Mouse (Mus musculus) neural tube, embryonic 13.5 days (tissue): Measurements from ENCODE around the gene Slc1a3. TPM values are rescaled to one million over a fixed set of nuclear protein-coding genes. Genes with fewer than 3 reads are reported as not detected.

Experiments
- ATAC-seq: fragments of 200-750 bp; cut with Nextera tagmentation; 2 replicates; pipeline ENCODE4 v1.8.0; 2017; ENCODE audit warnings: low read depth, mild to moderate bottlenecking, moderate TSS enrichment, moderate library complexity
- H3K27ac ChIP-seq: fragments of 300-500 bp; sonication (generic); replicated peaks from 2 replicates; pipeline ENCODE4 v1.5.1; 2015; ENCODE audit warnings: moderate library complexity, mild to moderate bottlenecking, inconsistent platforms
- H3K27me3 ChIP-seq: fragments of 300-500 bp; sonication (generic); 2 replicates; pipeline ENCODE4 v1.6.1; 2015; ENCODE audit warnings: mild to moderate bottlenecking, inconsistent platforms
- H3K36me3 ChIP-seq: fragments of 300-500 bp; sonication (generic); 2 replicates; pipeline ENCODE4 v1.6.1; 2015; ENCODE audit warnings: mild to moderate bottlenecking, inconsistent platforms
- H3K4me1 ChIP-seq: fragments of 300-500 bp; sonication (generic); replicated peaks from 2 replicates; pipeline ENCODE4 v1.6.1; 2015; ENCODE audit warnings: inconsistent platforms
- H3K4me2 ChIP-seq: fragments of 300-500 bp; sonication (generic); 2 replicates; pipeline ENCODE4 v1.6.1; 2015; ENCODE audit warnings: inconsistent platforms, mild to moderate bottlenecking, moderate library complexity
- H3K4me3 ChIP-seq: fragments of 300-500 bp; sonication (generic); 2 replicates; pipeline ENCODE4 v1.5.1; 2015; ENCODE audit warnings: mild to moderate bottlenecking, inconsistent platforms
- H3K9ac ChIP-seq: fragments of 300-500 bp; sonication (generic); 2 replicates; pipeline ENCODE4 v1.6.1; 2015; ENCODE audit warnings: moderate library complexity, mild to moderate bottlenecking, inconsistent platforms
- H3K9me3 ChIP-seq: fragments of 300-500 bp; sonication (generic); 2 replicates; pipeline ENCODE4 v1.6.1; 2016; ENCODE audit warnings: inconsistent platforms
- WGBS: fragments of 180-500 bp; shearing (Covaris S2); methylation state at CpG from one replicate; pipeline ENCODE4 v1.1.7; 2015; 5-methylcytosine and 5-hydroxymethylcytosine counted together
- polyA plus RNA-seq: library from polyadenylated mRNA; unstranded; fragments of >200 nt; fragmentation: Nextera tagmentation; extraction: Ambion mirVana; gene quantifications from 2 replicates; pipeline ENCODE4 v1.2.1, GENCODE M21; 2015

Gene Slc1a3
- polyA plus RNA-seq, 1 experiment from 2014 or later, result 156 TPM

DNA sequence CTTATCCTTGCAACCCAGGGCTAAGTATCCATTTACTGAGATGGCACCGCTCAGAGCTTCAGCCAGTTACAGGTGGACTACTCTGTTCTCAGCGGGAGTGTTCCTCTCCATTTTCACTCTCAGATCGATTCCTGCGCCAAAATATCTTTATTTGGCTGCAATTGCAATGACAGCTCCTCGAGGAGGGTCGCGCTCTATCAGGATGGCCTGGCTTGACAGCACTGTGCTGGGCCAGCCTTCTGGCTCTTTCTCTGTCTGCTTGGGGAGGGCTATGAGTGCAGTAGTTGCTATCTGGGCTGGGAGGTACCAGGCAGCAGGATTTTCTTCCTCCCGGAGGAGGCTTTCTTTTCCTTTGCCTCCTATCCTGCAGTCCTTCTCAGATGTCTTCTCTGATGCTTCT, 57.9 kb downstream of the Slc1a3 start:
- H3K9me3 ChIP-seq, result no peaks in the 10 kb centered on the region
- no peak overlapping the region for H3K27ac ChIP-seq
- WGBS, result 86% methylated on average over 8 of the region's 8 CpGs
- peaks cover 19% of the 10 kb centered on the region for H3K4me1 ChIP-seq
- H3K4me2 ChIP-seq, result no peak overlapping the region
- ATAC-seq, result no peak
- H3K36me3 ChIP-seq, result 0 out of 2 replicates have a peak, but pooled peaks cover 6% of the 10 kb centered on the region
- H3K9ac ChIP-seq, result no peak overlapping the region
- no peak overlapping the region for H3K4me3 ChIP-seq
- H3K27me3 ChIP-seq, result no peaks in the 10 kb centered on the region

DNA sequence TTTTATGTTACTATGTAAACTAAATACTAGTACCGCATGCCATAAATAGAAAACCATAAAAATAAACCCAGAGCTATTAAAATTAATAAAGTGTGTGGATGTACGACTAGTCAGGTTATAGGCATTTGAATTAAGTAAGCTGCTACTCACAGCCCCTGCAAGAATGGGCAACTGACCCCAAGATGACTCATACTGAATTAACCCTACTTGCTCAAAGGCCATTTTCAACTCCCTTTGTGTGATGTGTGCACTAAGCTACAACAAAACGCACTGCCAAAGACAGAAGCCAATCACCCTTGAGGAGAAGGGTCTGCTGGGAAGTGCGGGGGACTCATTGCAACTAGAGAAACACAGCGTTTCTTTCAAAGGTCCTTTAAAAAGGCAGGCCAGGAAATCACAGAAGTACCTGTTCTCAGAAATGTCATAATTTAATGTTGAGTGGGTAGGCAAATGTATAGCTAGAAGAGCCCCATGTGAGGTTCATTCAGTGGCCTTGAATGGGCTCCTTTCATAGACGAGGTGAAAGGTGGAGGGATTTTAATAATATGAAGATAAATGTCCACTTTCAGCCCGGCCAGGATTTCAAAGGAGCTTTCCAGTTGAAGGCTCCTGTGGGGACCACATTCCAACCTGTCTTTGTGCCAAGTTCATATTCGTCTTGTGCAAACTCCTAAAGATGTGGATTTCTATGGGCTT, 66.4 kb downstream of the Slc1a3 start:
- Histone ChIP-seq H3K4me3 (no peak overlapping the region), H3K9ac (no peak overlapping the region), H3K4me1 (no peaks in the 10 kb centered on the region), H3K4me2 (no peak overlapping the region), H3K27me3 (no peaks in the 10 kb centered on the region), H3K27ac (no peak overlapping the region), H3K9me3 (no peaks in the 10 kb centered on the region), H3K36me3 (peaks cover 14% of the 10 kb centered on the region; the same call in 1 of the 2 replicates)
- no peak for ATAC-seq
- WGBS, result 41% methylated on average over 8 of the region's 8 CpGs

DNA sequence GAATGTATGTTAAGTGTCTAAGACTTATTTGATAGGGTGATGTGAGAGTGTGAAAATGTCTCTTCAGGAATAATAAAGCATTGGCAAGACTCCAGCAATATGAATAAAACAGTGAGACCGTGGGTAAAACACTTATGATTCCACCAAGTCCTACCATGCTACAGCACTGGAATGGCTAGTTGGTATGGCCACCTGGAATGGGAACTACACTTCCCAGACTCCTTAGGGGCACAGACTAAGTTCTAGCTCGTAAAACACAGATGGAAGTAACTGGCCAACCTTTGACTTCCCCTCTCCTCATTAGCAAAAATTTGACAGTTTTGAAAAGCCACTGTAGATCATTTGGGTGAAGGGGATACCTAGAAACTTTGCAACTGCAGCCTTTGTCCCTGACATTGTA, 70.7 kb downstream of the Slc1a3 start:
- Histone ChIP-seq H3K36me3 (peaks cover 19% of the 10 kb centered on the region; the same call in 1 of the 2 replicates), H3K27me3 (no peaks in the 10 kb centered on the region), H3K9me3 (no peaks in the 10 kb centered on the region), H3K4me1 (no peaks in the 10 kb centered on the region), H3K4me3 (no peak overlapping the region), H3K27ac (no peak overlapping the region), H3K4me2 (no peak overlapping the region), H3K9ac (no peak overlapping the region)
- WGBS, result 71% methylated on average over 2 of the region's 2 CpGs
- ATAC-seq, result no peak

DNA sequence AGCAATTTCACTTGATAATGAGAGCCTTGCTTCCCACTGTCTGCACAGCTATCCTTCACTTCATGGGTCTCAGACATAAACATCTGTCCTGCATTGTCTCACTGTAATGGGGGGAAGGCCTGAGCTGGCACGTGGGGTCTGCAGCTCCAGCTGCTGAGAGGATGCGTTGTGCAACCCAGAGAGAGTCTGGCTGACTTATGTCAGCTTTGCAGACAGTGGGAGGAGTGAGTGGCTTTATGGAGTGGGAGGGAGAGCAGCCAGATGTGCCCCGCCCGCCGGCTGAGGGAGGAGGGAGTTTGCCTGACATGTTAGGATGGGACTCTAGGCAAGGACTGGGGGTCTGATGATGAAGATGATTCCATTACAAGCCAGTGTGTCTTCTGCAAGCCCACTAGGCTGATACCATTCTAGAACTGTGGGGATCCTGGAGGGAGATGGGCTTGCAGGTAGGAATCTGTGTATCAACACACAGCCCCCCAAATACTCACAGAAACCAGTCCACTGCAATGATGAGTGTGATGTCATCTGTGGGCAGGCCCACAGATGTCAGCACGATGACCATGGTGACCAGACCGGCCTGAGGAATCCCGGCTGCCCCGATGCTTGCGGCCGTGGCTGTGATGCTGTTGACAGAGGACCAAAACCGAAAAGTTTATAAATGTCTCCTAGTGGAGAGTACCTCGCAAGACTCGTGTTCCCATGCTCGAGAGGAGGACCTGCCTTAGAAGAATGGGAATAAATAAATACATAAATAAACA, 71.8 kb downstream of the Slc1a3 start:
- WGBS, result 93% methylated on average over 15 of the region's 15 CpGs
- H3K4me3 ChIP-seq, result no peak overlapping the region

DNA sequence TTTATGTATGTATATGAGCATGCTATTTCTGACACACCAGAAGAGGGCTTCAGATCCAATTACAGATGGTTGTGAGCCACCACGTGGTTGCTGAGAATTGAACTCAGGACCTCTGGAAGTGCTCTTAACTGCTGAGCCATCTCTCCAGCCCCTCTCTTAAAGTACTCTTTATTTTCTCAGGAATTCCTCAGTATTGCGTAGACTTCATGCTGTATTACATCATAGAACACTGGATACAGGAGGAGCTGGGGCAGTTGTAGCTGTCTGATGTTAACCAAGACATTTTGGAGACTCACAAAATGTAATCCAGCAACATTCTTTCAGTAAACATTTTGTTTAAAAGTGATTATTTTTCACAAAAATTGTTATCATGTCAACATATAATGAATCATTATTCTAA, 73.3 kb downstream of the Slc1a3 start:
- H3K27me3 ChIP-seq, result no peaks in the 10 kb centered on the region; the same call in 1 of the 2 replicates
- H3K9me3 ChIP-seq, result no peaks in the 10 kb centered on the region
- WGBS, result 82% methylated on average over 2 of the region's 2 CpGs
- ATAC-seq, result no peak
- H3K4me1 ChIP-seq, result peaks cover 9% of the 10 kb centered on the region; the same call in 1 of the 2 replicates
- H3K4me3 ChIP-seq, result no peak overlapping the region
- H3K9ac ChIP-seq, result no peak overlapping the region
- H3K27ac ChIP-seq, result no peak overlapping the region
- H3K36me3 ChIP-seq, result 0 out of 2 replicates have a peak, but pooled peaks cover 15% of the 10 kb centered on the region
- H3K4me2 ChIP-seq, result no peak overlapping the region

More for the DNA sequence above, 71.8 kb downstream of the Slc1a3 start:
- Histone ChIP-seq H3K27me3 (no peaks in the 10 kb centered on the region), H3K27ac (no peak overlapping the region), H3K9me3 (no peaks in the 10 kb centered on the region), H3K4me2 (no peak overlapping the region), H3K4me1 (0 out of 2 replicates have a peak, but pooled peaks cover 5% of the 10 kb centered on the region), H3K9ac (no peak overlapping the region), H3K36me3 (peaks cover 19% of the 10 kb centered on the region; the same call in 1 of the 2 replicates)
- no peak for ATAC-seq

DNA sequence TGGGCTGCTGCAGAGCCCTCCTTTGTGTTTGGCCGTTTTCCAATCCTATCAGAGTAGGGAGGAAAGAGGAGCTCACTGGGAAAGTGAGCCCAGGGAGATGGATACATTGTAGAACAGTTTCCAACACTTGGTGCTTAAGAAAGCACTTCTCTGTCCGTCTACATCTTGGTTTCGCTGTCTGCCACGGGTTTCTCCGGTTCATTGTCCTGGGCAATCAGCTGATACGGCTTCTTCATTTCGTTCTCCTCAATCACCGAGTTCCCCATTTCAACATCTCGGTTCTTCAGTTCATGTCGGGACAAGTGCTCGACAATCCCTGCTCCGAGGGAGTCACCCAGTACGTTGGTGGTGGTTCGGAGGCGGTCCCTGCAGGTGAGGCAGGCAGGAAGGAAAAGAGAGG, 74.6 kb downstream of the Slc1a3 start:
- no peak overlapping the region for H3K4me3 ChIP-seq
- whole genome bisulfite sequencing, result 90% methylated on average over 15 of the region's 15 CpGs
- H3K9ac ChIP-seq, result no peak overlapping the region
- no peaks in the 10 kb centered on the region for H3K9me3 ChIP-seq
- no peaks in the 10 kb centered on the region; the same call in none of the 2 replicates for H3K27me3 ChIP-seq
- H3K4me2 ChIP-seq, result no peak overlapping the region
- H3K27ac ChIP-seq, result no peak overlapping the region
- 0 out of 2 replicates have a peak, but pooled peaks cover 12% of the 10 kb centered on the region for H3K36me3 ChIP-seq
- H3K4me1 ChIP-seq, result peaks cover 15% of the 10 kb centered on the region; the same call in 1 of the 2 replicates
- no peak for ATAC-seq

DNA sequence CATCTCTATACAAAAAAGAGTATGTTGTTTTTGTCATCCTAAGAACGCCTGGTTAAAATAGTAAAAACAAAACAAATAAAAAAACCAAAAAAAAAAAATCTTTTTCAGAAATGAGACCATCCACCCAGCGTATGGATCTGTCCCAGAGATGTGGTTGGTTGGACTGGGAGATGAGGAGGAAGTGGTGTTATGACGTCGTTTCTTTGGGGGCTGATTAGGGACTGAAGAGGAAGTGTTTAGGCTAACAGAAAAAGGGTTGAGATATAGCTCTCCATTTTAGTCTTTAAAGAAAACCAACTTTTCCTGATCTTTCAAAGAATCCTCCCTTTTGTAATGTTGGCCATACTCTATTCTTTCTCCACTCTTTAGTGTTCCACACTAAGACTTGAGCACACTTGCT, 75.8 kb downstream of the Slc1a3 start:
- H3K36me3 ChIP-seq, result 0 out of 2 replicates have a peak, but pooled peaks cover 5% of the 10 kb centered on the region
- H3K27me3 ChIP-seq, result peaks cover 8% of the 10 kb centered on the region
- no peak overlapping the region for H3K4me2 ChIP-seq
- 89% methylated on average over 4 of the region's 4 CpGs for WGBS
- ATAC-seq, result no peak
- peaks cover 27% of the 10 kb centered on the region for H3K4me1 ChIP-seq
- H3K27ac ChIP-seq, result no peak overlapping the region
- H3K9me3 ChIP-seq, result no peaks in the 10 kb centered on the region
- no peak overlapping the region for H3K9ac ChIP-seq
- H3K4me3 ChIP-seq, result no peak overlapping the region

DNA sequence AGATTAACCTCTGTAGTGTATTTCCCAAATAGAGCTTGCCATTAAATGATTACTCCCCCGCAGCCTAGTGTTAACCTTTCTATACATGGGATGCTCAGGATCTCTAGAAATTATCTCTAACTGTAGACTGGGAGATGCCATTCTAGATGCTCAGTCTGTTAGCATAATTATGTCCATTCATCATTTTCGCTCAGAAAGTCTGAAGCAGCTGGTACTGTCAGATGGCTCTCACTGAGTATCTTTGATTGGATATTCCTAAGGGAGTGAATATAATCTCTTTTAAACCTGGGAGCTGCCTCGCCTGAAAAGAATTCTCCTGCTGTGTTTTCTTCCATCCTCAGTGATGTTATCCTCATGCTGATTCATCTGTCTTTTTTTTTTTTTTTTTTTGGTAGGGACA, 76.2 kb downstream of the Slc1a3 start:
- no peak overlapping the region for H3K4me3 ChIP-seq
- H3K9me3 ChIP-seq, result no peaks in the 10 kb centered on the region
- H3K4me2 ChIP-seq, result no peak overlapping the region
- H3K27ac ChIP-seq, result no peak overlapping the region
- no peak for ATAC-seq
- peaks cover 31% of the 10 kb centered on the region for H3K4me1 ChIP-seq
- WGBS, result 43% methylated on average over 3 of the region's 3 CpGs
- peaks cover 8% of the 10 kb centered on the region for H3K27me3 ChIP-seq
- no peak overlapping the region for H3K9ac ChIP-seq
- H3K36me3 ChIP-seq, result 0 out of 2 replicates have a peak, but pooled peaks cover 5% of the 10 kb centered on the region

DNA sequence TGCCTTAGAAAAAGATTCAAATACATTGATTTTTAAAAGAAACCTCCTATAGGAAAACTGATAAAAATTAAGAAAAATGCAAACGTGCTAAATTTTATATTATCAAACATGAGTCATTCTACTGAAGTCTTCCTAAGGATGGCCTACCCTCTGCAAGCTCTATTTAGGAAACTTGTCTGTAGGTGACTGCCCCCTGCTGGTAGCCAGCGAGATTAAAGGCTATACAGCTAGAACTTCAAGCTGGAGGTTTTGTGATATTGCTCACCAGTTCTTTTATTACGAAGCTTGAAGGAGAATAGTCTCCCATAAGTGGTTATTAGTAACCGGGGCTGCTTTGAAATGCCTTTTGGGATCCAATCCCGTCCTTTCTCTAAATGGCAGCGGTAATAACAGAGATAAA, 77.2 kb downstream of the Slc1a3 start:
- WGBS, result 48% methylated on average over 6 of the region's 6 CpGs

DNA sequence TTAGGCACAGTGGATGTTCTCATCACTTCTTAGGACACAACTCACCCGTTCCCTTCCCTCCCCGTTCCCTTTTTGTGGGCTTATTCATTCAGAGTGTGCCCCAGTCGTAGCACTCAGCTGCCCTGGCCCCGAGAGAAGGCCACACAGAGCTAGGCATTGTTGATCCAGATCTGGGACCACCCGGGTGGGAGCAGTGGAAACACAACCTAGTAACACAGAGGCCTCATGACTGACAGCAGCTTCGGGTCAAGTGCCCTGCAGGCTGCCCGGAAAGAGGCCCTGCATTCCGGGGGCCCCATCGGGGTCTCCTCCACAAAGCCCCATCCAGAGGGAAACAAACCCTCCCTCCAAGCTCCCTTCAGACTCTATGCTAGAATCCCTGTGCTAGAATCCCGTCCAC, 78.2 kb downstream of the Slc1a3 start:
- peaks cover 14% of the 10 kb centered on the region for H3K27me3 ChIP-seq
- WGBS, result 10% methylated on average over 10 of the region's 10 CpGs
- ATAC-seq, result no peak
- H3K4me3 ChIP-seq, result no peak overlapping the region
- no peak overlapping the region for H3K9ac ChIP-seq
- H3K4me2 ChIP-seq, result no peak overlapping the region
- H3K4me1 ChIP-seq, result peaks cover 41% of the 10 kb centered on the region
- H3K9me3 ChIP-seq, result no peaks in the 10 kb centered on the region
- H3K36me3 ChIP-seq, result no peaks in the 10 kb centered on the region
- no peak overlapping the region for H3K27ac ChIP-seq

More for the DNA sequence above, 77.2 kb downstream of the Slc1a3 start:
- Histone ChIP-seq H3K4me2 (no peak overlapping the region), H3K27ac (no peak overlapping the region), H3K9me3 (no peaks in the 10 kb centered on the region), H3K4me3 (no peak overlapping the region), H3K27me3 (peaks cover 8% of the 10 kb centered on the region), H3K9ac (no peak overlapping the region), H3K4me1 (peaks cover 35% of the 10 kb centered on the region), H3K36me3 (0 out of 2 replicates have a peak, but pooled peaks cover 2% of the 10 kb centered on the region)
- ATAC-seq, result no peak

DNA sequence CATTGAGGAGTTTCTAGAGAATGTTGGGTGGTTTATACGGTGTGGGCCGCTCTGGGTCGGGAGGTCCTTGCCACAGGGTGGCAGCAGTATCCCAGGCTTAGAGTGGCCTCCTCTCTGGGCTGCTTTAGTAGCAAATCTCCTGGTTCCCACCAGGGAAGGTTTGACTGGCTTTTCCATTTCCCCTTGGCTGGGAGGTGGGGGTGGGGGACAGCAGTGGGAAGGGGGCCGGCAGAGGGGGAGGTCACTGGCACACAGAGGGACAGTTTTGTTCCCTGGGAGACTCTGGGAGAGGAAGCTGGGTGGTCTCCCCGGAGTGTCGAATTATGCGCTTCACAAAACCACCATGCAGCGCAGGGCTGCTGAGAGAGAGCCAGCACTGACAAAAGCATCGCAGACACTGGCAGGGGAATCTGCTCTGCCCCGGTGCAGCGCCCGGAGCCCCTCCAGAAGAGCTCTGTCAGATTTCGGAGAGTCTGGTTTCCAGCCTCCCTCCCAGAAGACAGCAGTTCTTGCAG, 81.2 kb downstream of the Slc1a3 start:
- peak; percentile 95 for ATAC-seq

DNA sequence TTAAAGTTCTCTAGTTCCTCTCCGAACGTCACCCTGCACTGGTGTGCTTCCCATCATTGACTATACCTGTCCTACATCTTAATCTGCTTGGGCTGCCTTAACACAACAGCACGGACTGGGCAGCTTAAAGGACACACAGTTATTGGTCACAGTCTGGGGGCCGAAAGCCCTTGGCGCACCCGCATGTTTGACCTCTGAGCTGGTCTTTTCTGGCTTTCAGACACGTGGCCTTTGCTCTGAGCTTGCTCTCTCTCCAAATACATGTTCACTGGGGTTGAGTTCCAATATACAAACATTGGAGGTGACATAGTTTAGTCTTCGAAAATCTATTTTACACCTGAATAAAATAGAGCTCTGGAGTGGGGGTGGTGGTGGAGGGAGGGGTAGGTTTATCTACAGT, 82.4 kb downstream of the Slc1a3 start:
- Histone ChIP-seq H3K4me2 (no peak overlapping the region), H3K4me3 (no peak overlapping the region), H3K9me3 (no peaks in the 10 kb centered on the region), H3K27me3 (peaks cover 21% of the 10 kb centered on the region), H3K36me3 (no peaks in the 10 kb centered on the region), H3K27ac (no peak overlapping the region), H3K4me1 (peaks cover 40% of the 10 kb centered on the region), H3K9ac (no peak overlapping the region)
- ATAC-seq, result no peak
- 78% methylated on average over 8 of the region's 8 CpGs for WGBS

More for the DNA sequence above, 81.2 kb downstream of the Slc1a3 start:
- H3K9me3 ChIP-seq, result no peaks in the 10 kb centered on the region
- peak overlapping the region; percentile 46 for H3K4me3 ChIP-seq
- H3K4me2 ChIP-seq, result peak overlapping the region; percentile 83
- 0% methylated on average over 13 of the region's 13 CpGs for WGBS
- peaks cover 21% of the 10 kb centered on the region for H3K27me3 ChIP-seq
- H3K36me3 ChIP-seq, result no peaks in the 10 kb centered on the region
- H3K4me1 ChIP-seq, result peaks cover 44% of the 10 kb centered on the region
- peak overlapping the region; percentile 71 for H3K9ac ChIP-seq
- peak overlapping the region; percentile 70 for H3K27ac ChIP-seq
